Mouse (Mus musculus): ENCODE measurements around the gene Ecm1.

Gene Ecm1

GRCm38 (mm10) chr3:95730431-95730830 is 8.9 kb downstream of the Ecm1 start:
- DNase-seq (ENCODE audit: extremely low read depth, insufficient read length, low spot score): no peak

GRCm38 (mm10) chr3:95728906-95729305 is 10.5 kb downstream of the Ecm1 start:
- peak; percentile 46 for DNase-seq (ENCODE audit: extremely low read depth, insufficient read length, low spot score)

- DNase-seq (ENCODE audit: extremely low read depth, insufficient read length, low spot score): peak; percentile 68
These were observed 12.5 kb downstream of the Ecm1 start for GRCm38 (mm10) chr3:95726696-95727358.

- DNase-seq (ENCODE audit: extremely low read depth, insufficient read length, low spot score): peak; percentile 60
These were observed 13.5 kb downstream of the Ecm1 start for GRCm38 (mm10) chr3:95725863-95726262.

GRCm38 (mm10) chr3:95722386-95722785 is 17.0 kb downstream of the Ecm1 start:
- no peak for DNase-seq (ENCODE audit: extremely low read depth, insufficient read length, low spot score)

GRCm38 (mm10) chr3:95718153-95718552 is 21.2 kb downstream of the Ecm1 start:
- DNase-seq (ENCODE audit: extremely low read depth, insufficient read length, low spot score): no peak

- DNase-seq (ENCODE audit: extremely low read depth, insufficient read length, low spot score): no peak
These were observed 23.3 kb downstream of the Ecm1 start for GRCm38 (mm10) chr3:95716075-95716474.

GRCm38 (mm10) chr3:95709967-95710366 is 29.4 kb downstream of the Ecm1 start:
- no peak for DNase-seq (ENCODE audit: extremely low read depth, insufficient read length, low spot score)

GRCm38 (mm10) chr3:95709044-95709443 is 30.3 kb downstream of the Ecm1 start:
- DNase-seq (ENCODE audit: extremely low read depth, insufficient read length, low spot score): no peak

- DNase-seq (ENCODE audit: extremely low read depth, insufficient read length, low spot score): peak; percentile 52
These were observed 31.9 kb downstream of the Ecm1 start for GRCm38 (mm10) chr3:95707497-95707896.

- no peak for DNase-seq (ENCODE audit: extremely low read depth, insufficient read length, low spot score)
These were observed 33.1 kb downstream of the Ecm1 start for GRCm38 (mm10) chr3:95706273-95706672.

GRCm38 (mm10) chr3:95704612-95705011 is 34.8 kb downstream of the Ecm1 start:
- no peak for DNase-seq (ENCODE audit: extremely low read depth, insufficient read length, low spot score)

GRCm38 (mm10) chr3:95703276-95703675 is 36.1 kb downstream of the Ecm1 start:
- DNase-seq (ENCODE audit: extremely low read depth, insufficient read length, low spot score): no peak

- peak; percentile 92 for DNase-seq (ENCODE audit: extremely low read depth, insufficient read length, low spot score)
These were observed 37.4 kb downstream of the Ecm1 start for GRCm38 (mm10) chr3:95701877-95702540.

GRCm38 (mm10) chr3:95701085-95701484 is 38.3 kb downstream of the Ecm1 start:
- DNase-seq (ENCODE audit: extremely low read depth, insufficient read length, low spot score): no peak

GRCm38 (mm10) chr3:95700233-95700681 is 39.1 kb downstream of the Ecm1 start:
- DNase-seq (ENCODE audit: extremely low read depth, insufficient read length, low spot score): no peak

GRCm38 (mm10) chr3:95698286-95698685 is 41.1 kb downstream of the Ecm1 start:
- no peak for DNase-seq (ENCODE audit: extremely low read depth, insufficient read length, low spot score)

GRCm38 (mm10) chr3:95696360-95696759 is 43.0 kb downstream of the Ecm1 start:
- peak; percentile 94 for DNase-seq (ENCODE audit: extremely low read depth, insufficient read length, low spot score)

GRCm38 (mm10) chr3:95695796-95696195 is 43.6 kb downstream of the Ecm1 start:
- DNase-seq (ENCODE audit: extremely low read depth, insufficient read length, low spot score): no peak

GRCm38 (mm10) chr3:95694808-95695703 is 44.3 kb downstream of the Ecm1 start:
- no peak for DNase-seq (ENCODE audit: extremely low read depth, insufficient read length, low spot score)

All from 3134 (cell line).